Mouse (Mus musculus) cerebellum, postnatal 14 days (tissue): ENCODE measurements around the gene C1qtnf9.
A peak's percentile ranks its signal among the peaks of the same experiment; 100 is the strongest.

ENCODE experiments used
- DNase-seq, 2 experiments: peaks; one replicate each; pipeline ENCODE4 v3.0.0; 2021; ENCODE audit warnings: mixed read lengths in 2 of 2

C1qtnf9 gene

DNA sequence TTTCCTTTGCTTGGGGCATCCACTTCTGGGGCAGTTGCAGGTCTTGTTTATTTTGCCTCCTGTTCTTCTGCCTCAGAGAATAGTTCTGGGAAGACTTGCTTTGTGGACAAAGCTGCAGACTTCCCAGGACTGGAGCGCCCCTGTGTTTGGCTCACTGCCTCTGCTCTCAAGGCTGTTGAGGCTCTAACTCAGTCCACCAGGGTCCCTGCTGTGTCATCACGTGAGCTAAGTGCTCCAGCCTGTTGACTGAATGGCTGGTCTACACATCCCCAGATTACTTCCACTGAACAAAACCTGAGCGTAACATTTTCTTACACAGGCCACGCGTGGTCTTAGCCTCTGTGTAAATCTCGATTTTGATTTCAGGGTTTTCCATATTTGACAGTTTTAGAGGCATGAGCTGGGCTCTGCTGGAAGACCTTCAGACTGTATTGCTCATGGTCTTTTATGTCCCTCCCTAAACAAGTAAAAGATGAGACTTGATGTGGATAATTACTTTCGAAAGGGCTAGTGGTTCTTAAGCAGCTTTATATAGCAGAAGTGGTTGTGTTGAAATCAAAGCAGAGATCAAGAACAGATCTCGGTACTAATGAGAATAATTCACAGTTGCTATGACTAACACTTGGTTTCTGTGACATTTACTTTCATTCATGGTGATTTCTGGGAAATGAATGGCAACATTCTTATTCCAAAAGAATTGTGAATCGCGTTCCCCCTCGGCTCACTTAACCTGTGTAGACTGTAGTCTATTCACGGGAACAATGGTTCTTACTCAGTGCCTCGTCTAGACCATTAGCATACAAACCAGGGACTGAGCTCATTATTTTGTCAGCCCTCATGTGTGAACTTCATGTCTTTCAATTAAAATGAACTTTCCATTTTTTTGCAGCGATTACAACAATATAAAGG lies 14.8 kb upstream of the C1qtnf9 start:
- DNase-seq, result peak; percentile 71 to 79

DNA sequence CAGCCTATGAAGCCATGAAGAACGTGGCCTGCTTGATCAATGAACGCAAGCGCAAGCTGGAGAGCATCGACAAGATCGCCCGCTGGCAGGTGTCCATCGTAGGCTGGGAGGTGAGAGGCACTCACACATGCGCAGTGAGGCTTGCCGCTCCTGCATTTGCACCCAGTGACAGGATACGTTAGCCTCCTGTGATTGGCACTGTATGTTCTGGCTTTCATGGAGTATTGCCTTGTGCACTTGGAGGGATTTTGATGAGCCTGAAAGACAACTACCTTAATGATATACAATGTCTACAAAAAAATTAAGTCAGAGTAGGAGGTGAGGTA lies 14.2 kb upstream of the C1qtnf9 start:
- DNase-seq, result no peak

DNA sequence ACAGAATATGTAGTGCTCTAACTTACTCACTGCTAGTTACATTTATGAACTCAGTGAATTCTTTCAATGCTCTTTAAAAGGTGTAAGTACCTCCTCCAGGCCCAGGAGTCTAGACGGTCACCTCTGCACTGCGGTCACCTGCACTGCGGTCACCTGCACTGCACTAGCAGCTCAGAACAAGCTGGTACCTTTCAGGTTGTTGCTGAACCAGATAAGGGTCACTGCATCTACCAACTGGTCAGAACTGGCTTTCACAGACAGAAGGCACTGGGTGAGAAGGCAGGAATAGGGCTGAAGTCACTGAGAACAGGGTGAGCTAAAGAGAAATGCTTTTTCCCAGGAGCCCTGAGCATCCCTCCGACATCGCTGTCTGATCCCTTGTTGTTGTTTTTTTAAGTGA lies 13.3 kb upstream of the C1qtnf9 start:
- no peak for DNase-seq

DNA sequence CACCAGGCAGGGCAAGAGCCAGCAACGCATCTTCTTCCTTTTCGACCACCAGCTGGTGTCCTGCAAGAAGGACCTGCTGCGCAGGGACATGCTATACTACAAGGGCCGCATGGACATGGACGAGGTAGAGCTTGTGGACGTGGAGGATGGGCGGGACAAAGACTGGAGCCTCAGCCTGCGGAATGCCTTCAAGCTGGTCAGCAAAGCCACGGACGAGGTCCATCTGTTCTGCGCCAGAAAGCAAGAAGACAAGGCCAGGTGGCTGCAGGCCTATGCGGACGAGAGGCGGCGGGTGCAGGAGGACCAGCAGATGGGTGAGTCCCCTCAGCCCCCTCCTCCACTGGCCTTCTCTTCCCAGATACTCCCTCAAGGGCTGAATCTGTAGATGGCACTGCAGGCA lies 11.7 kb upstream of the C1qtnf9 start:
- DNase-seq, result peak; percentile 87 to 89

DNA sequence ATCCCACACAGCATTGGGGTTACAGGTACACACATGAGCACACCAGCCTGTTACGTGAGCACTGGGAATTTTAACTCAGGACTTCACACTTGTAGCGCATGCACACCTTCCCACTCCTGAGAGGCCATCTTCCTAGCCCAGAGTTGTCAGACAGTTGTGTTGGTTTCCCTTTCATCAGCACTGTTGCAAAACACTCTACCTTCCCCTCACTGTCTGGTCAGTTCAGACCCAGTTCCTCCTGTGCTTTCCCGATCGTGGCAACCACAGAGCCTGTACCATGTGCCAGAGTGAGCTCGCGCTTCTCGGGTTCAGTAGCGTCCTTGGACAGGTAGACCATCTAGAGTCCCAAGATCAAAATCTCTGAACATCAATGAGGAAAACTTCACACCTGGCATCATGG lies 10.7 kb upstream of the C1qtnf9 start:
- no peak for DNase-seq

DNA sequence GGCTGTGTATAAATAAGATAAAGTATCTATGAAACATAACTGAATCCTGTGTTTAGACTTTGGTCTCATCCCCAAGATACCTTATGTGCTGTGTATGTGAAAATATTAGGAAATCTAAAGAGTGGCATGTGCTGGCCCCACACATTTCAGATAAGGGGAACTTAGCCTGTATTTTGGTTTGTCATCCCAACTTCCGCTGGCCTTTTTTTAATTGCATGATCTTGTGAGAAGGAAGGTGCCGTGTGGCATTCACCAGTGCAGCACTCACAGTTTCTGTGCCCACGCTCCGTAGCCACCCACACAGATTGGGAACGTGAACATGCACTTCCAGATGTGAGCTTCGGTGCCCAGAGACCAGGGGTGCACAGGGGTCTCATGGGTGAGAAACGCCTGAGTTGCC lies 10.2 kb upstream of the C1qtnf9 start:
- no peak for DNase-seq

DNA sequence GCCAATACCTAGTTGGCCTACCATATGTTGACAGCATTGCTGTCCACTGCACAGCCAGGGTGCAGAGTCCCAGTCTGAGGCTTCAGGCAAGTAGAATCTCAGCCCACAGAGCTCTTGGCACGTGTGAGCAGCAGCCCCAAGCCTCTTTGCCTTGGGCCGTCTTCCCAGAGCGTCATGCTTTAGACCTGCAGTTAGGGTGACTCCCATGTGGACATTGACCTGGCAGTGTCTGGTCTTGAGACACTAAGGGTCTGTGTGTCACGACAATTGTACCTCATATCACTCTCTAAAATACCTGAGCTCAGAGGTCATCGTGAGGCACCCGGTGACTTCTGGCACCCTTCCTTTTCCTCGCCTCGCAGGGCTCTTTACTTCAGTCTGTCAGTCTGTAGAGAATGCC lies 8.8 kb upstream of the C1qtnf9 start:
- DNase-seq, result no peak

DNA sequence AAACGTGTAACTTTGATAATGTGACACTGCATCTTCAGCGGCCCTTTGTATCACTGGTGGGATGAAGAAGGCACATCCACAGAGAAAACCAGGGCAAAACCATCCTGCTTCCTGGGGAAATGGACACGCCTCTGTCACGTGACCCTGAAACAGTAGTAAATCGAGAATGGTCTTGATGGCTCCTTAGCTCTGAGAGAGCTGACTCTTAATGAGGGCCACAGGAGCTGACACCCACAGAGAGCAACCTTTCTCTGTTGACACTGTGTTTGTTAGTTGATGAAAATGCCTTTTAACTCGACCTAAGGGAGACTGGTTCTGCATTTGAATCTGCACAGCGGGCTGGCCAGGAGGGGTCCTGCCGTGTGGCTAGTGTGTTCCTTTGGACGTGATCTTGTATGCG lies 6.1 kb upstream of the C1qtnf9 start:
- no peak for DNase-seq

DNA sequence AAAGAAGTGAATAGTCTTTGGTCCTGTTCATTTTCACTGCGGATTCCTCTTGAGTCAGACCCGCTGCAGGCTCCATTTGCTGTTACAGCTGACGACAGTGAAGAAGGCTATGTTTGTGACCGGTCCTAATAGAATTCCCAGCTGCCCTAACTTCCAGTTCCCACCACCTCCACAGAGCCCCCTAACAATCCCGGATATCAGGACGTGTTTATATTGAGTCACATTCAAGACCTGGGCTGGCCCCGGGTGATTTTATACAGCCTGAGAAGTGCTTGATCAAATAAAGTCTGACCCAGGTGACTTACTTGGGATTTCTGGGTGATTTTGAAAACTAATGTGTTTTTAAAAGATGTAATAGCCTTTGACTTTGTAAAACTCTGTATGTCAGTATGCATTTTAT lies 5.2 kb upstream of the C1qtnf9 start:
- DNase-seq, result no peak

DNA sequence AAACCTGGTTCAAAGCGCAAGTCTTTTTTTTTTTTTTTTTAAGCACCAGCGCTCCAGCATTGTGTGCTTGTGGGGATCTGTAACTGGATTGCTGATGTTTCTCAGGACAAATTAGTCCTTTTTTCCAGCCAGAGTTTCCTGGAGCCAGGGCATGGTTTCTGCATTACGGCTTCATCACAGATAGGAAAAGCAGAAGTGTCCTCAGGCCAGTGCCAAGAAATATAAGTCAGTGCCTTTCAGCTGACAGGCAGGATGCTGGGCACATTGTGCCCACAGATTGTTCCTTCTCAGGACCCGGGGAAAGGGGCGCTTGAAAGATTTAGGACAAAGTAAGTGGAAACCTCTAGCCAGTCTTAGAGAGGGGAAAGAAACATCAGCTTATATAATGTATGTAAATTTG lies 4.2 kb upstream of the C1qtnf9 start:
- DNase-seq, result no peak

DNA sequence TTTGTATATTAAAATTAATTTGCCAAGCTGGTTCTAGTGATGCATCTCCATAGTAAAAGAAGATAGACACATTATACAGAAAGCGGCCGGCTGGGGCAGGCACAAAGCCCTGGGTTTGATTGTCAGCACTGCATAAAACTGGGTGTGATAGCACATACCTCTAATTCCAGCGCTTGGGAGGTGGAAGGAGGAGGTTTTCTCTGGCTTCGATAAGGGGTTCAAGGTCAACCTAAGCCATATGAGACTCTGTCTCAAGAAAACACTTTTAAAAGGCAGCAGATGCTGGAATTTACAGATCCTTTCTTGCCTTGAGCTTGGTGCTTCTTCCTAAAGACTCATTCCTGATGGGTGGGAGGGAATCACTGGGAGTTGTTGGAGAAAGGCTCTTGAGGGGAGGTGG lies 3.4 kb upstream of the C1qtnf9 start:
- DNase-seq, result no peak

DNA sequence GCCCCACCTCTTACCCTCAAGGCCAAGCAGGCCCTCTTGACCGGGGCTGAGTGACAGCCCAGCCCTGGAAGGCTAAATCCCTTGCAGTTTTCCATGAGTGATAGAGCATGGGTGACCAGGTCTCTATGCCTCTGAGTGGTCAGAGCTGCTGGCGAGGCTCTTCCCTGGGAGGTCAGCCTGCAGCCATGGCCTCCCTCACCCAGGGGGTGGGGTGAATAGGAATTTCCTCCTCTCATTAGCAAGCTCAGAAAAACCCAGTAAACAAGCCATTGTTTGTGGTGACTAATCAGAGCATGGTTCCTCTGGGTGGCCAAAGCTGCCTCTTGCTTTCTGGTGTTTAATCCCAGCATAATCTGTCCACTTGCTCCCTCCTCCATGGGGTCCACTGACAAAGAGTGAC lies 2.9 kb upstream of the C1qtnf9 start:
- DNase-seq, result no peak

DNA sequence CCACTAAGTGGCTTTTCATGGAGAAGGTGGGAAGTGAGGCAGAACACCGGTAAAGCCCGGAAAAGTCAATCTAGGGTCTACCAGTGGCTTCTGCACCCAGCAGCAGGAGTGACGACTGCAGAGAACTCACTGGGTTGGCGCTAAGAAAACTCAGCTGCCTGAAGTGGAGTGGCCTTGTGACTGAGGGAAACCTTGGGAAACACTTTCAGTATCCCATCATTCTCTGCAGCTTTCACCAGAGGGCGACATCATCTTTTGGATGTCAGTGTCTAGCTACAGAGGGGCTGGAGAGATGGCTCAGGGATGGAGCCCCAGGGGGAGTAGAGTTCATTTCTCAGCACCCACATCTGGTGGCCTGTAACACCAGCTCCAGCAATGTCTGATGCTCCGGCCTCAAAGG lies 1.4 kb downstream of the C1qtnf9 start:
- DNase-seq, result peak in 1 of 2 experiments; percentile 37

DNA sequence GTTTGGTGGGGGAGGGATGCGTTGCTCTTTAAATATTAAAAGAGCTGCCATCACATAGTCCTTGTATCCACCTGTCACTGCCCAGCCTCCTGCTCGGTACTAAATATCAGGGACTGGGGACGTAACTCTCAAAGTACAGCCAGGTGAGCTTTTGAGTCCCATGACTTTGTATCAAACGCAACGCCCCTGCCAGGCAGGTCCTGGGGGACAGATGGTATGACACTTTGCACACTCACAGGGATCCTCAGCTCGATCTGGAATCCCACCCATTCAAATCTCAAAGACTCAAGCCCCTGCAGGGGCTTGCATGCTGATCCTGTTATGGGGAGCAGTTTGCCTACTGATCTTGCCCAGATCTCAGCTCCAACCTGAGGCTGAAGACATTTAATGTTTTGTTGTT lies 2.7 kb downstream of the C1qtnf9 start:
- DNase-seq, result peak in 1 of 2 experiments; percentile 44

DNA sequence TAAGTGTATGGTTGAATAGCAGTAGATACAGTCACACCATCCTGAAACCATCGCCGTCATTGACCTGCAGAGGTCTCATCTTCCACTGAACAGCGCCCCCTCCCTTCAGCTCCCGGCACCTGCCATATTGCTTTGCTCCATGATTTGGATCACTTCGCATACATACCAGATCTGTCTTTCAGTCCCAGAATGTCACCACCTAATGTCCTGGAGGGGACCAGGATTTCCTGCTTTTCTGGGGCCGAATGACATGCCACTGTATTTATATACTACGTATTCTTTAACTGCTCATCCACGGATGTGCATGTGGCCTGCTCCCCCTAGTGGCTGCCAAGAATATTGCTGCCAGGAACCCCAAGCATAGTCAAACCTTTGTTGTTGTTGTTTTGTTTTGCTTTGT lies 3.1 kb downstream of the C1qtnf9 start:
- peak; percentile 91 to 94 for DNase-seq

DNA sequence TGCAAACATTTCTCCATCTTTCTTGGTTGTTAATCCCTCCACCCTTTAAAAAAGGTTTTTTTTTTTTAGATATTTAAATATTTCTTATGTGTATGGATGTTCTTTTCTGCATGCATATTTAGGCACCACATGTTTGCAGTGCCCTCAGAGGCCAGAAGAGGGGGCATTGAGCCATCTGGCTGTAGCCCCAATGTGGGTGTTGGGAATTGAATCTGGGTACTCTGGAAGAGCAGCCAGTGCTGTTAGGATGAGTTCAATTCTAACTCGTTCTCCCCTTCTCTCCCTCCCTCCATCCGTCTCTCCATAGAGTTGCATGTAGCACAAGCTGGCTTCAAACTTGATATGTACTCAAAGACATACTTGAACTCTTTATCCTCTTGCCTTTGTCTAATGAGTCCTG lies 5.5 kb downstream of the C1qtnf9 start:
- peak in 1 of 2 experiments; percentile 39 for DNase-seq

DNA sequence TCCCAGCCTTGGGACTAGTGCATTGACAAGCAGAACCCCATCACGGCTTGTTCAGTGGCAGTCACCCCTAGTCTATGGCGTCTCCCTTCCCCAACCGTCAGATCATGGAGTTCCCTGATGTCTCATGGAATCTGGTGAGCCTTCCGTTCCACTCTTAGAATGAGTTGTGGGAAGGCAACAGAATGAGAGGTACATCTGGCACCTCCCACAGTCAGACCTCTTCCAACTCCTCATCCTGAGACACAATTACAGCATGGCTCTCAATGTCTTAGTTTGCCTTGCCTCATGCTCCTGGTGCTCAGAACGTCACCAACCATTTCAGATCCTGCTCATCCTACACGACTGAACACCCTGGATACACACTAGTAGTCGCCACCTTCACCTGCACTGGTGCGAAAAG lies 8.6 kb downstream of the C1qtnf9 start:
- DNase-seq, result no peak

DNA sequence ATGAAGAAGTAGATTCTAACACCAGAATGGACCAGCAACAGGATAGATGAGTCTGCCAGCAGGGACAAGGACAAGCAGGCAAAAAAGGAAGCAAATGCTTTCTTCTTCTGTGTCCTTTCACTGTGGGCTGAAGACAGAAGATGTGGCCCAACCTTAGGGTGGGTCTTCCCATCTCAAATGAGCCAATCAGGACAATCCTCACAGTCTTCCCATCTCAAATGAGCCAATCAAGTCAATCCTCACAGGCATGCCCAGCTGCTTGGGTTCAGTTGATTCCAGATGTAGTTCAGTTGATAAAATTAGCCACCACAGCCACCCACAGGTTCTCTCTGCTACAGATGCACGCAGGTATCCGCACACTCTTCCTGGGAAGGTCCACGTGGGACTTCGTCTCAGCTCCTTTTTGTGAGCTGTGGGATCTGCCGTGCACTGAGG lies 9.6 kb downstream of the C1qtnf9 start:
- DNase-seq, result no peak

DNA sequence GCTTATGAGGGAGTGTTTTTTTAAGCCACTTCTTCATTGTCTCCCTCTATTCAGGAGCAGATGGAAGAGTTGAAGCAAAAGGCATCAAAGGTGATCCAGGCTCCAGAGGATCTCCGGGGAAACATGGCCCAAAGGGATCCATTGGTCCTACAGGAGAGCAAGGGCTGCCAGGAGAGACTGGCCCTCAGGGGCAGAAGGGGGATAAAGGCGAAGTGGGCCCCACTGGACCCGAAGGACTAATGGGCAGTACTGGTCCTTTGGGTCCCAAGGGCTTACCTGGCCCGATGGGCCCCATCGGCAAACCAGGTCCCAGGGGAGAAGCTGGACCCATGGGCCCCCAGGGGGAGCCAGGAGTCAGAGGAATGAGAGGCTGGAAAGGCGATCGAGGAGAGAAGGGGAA lies 11.3 kb downstream of the C1qtnf9 start:
- DNase-seq, result no peak

DNA sequence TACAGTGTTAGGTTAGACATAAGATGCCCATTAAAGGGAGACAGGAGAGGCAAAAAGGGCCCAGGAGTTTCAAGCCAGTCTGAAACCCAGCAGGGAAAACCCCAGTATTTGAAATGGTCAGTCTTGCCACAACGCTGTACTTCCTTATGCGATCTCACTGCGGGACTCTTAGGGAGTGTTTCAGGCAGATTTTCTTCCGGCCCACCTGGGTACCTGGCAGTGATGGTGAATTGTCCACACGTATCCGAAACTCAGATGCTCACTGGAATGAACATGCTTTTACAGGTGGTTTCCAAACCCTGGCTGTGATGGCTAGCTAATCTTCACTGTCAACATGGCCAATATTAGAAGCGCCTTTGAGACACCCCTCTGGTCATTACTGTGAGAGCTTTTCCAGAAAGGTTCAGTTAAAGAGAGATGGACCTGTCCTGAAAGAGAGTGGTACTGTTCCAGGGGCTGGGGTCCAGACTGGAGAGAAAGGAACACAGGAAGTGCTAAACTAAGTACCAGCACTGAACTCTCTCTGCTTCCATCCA lies 14.3 kb downstream of the C1qtnf9 start:
- no peak for DNase-seq

DNA sequence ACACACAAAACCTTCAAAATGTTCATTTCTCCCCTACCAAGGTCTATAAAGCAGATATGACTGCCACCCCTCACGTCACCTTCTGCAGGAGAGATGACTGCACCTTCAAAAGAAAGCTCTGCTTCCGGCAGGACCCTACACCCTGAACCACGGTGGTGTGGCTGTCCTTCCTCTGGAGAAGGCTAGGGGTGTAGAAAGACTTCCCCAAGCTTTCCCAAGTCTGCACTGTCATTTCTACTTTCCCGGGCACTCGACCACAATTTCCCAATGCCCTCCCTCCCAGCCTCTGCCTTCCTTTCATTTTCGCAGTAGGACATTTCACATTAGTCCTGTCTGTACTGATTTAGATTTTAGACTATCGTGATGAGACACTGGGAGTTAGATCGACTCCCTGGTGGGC lies 15.3 kb downstream of the C1qtnf9 start:
- DNase-seq, result no peak

DNA sequence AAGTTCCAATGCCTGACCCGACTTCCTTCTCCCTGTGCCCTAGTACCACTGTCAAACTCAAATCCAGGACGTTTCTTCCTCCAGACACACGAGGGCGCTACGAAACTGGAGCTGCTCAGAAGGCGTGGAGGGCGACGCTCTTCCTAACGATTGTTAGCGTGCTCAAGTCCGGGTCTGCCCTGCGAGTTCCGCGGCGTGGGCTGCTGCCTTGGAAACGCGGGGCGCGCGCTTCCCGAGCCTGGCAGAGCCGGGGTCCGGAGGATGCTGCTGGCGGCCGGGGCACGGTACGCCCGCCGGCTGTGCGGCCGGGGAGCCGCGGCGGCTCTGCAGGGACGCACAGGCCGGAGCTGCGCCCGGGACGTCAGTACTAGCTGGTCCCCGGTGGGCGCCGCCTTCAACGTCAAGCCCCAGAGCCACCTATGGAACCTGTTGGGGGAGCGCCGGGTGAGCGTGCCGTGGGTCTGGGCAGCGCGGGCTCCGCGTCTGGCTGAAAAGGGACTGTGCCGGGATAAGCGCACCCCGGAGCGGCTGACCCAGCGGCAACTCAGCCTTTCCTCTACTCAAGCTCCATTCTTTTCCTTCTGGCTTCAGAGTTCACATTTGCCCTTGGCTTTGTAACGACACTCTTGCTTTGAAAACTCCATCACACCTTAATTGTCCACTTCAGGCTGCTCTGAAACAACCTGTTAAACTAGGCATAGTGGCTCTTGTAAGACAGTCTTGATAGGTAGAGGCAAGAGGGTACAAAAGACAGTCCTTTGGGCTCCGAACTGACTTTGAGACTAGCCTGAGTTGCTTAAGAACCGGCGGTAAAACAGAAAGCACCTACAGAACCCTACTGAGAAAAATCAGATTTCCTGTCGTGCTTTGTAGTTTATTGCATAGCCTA lies 16.7 kb downstream of the C1qtnf9 start, which contains the start of gene Mipep:
Mipep (plus strand) TSS at position 147 of the 889 bp plus-strand sequence.
- DNase-seq, result peak; percentile 87

DNA sequence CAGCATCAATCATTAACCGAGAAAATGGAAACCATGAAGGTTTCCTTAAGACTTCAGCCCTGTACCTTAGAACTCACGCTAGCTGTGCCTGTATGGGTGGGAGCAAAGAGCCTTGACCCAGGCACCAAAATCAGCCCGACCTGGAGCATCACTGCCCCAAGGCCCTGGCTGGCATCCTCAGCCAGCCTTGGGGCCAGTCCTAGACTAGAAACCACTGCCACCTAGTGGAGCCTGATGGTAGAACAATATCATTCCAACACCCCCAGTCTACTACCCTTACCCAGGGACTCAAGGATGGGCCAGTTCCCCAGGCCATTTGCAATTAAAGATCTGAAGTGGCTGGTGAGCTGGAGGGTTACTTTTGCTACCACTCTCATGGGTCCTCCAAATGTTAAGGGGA lies 22.2 kb downstream of the C1qtnf9 start:
- peak; percentile 78 to 86 for DNase-seq
